Mouse (Mus musculus): ENCODE measurements around the gene Bicdl2.

Bicdl2 gene

DNA sequence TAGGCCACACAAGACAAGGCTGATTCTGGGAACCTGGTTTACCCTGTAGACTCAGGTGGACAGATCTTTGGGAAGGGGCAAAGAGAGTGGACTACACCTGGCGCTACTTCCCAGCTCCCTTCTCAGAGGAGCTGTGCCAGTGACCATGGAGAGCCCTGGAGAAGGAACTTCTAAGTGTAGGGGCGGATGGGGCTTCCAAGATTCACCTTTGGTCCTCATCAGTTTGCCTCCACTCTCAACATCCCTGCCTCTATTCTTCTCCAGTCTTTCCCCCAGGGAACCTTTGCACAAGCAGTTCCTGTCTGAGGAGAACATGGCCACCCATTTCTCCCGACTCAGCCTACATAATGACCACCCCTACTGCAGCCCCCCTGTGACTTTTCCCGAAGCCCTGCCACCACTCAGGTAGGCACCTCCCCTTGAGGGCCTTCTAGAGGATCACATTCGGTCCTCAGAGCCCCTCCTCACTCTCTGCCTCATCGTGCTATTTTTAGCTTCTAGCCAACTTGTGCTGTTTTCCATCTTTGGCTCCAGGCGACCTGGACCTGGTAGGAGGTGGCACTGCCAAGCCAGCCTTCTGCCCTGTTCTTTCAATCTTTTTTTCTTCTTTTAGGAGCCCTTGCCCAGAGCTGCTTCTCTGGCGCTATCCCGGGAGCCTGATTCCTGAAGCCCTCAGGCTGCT is 14.1 kb downstream of the Bicdl2 start:
- DNase-seq (ENCODE audit: low spot score) = no peak

DNA sequence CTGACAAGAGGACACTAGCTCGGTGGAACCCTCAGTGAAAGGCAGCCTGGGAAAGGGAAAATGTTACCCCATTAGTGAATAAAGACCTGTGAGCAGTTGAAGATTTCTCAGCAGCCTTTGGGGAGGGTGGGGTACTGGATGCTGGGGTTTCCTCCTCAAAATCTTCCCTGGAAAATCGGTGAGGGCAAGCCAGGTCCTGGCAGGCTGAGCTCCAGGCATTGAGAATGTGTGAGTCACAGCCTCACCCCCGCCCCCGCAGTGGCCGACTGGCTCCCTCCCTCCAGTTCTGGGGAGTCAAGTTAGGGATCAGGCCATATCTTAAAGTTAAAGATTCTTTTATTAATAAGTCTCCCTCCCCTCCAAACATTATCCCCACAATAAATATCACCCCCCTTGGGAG is 14.8 kb downstream of the Bicdl2 start:
- peak; percentile 71 for DNase-seq (ENCODE audit: low spot score)

- DNase-seq (ENCODE audit: low spot score) = peak; percentile 75
These were observed 15.4 kb downstream of the Bicdl2 start for GRCm38 (mm10) chr17:23675564-23676281.

- peak; percentile 80 for DNase-seq (ENCODE audit: low spot score)
These were observed 16.2 kb downstream of the Bicdl2 start for GRCm38 (mm10) chr17:23676473-23677031.

DNA sequence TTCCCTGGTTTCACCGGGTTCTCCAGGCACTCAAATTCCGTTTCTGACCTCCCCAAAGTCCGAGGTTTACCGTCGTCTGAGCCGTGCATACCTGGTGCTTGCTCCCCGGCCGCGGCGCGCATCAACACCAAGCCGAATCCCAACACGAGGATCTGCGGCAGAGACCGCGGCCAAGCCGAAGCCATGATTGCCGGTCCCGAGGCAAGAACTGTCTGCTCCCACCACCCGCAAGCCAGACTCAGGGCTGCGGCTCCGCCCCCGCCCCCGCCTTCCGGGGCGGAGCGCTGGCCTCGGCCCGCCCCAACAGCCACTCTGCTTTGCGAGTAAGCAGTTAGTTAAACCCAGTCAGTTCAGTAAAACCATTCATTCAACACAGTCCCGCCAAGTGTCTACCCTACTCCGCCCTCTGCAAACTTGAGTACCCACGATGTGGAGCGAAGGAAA is 17.0 kb downstream of the Bicdl2 start, which contains the start of gene Tnfrsf12a:
TSS of gene Tnfrsf12a (minus strand) at position 233 of the 444 bp plus-strand sequence.
- peak; percentile 82 for DNase-seq (ENCODE audit: low spot score)

GRCm38 (mm10) chr17:23679127-23679835 is 19.0 kb downstream of the Bicdl2 start, which contains the start of gene Cldn6:
TSS of gene Cldn6 (plus strand) at chr17:23679249.
- no peak for DNase-seq (ENCODE audit: low spot score)

DNA sequence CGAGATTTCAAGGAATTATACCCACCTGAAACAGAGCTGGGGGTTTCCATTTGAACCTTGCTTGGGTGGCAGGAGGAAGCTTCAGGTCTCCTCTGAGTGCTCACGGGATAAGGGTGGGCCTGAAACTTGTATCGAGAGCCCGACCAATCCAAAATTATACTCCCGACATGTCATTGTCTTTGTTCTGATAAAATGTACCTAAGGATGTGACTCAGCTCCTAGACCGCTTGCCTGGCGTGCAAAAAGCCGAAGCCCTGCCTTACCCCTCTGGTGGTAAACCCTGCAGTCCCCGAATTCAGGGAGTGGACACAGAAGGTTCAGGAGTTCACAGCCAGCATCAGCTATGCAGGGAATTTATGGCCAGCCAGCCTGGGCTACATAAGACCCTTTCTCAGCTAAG is 20.0 kb downstream of the Bicdl2 start:
- no peak for DNase-seq (ENCODE audit: low spot score)

GRCm38 (mm10) chr17:23681086-23681485 is 20.8 kb downstream of the Bicdl2 start:
- no peak for DNase-seq (ENCODE audit: low spot score)

DNA sequence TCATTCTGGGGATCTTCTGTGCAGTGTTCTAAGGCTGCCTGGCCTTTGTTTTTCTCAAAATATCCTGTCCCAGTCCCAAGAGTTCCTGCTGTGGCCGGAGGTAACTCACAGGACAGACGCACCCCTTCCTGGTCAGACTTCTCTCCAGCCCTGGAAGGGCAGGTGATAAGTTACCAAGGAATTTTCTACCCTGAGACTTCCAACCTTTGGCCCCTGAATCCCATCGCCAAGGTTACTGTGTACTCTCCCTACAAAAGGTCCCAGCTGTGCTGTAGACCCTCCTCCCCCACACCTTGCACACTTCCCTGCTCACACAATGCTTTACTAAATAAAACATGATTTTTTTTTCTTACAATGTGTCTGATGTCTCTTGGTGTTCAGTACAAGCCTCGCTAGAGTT is 21.8 kb downstream of the Bicdl2 start:
- DNase-seq (ENCODE audit: low spot score) = no peak

GRCm38 (mm10) chr17:23682530-23682929 is 22.2 kb downstream of the Bicdl2 start:
- DNase-seq (ENCODE audit: low spot score) = no peak

DNA sequence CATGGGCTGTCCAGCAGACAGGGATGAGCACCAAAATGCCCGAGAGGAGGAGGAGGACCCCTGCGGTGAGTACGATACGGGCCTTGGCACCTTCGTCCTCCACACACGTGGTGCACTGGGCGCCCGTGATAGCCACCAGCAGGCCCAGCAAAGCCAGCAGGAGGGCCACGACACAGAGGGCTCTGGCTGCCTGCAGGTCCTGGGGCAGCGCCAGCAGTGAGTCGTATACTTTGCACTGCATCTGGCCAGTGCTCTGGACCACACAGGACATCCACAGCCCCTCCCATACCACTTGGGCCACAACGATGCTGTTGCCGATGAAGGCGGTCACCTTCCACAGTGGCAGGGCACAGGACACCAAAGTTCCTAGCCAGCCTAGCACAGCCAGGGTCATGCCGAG is 22.9 kb downstream of the Bicdl2 start:
- DNase-seq (ENCODE audit: low spot score) = no peak

GRCm38 (mm10) chr17:23683856-23684672 is 23.8 kb downstream of the Bicdl2 start, which contains the start of gene Cldn9:
TSS of gene Cldn9 (minus strand) at chr17:23684026.
- DNase-seq (ENCODE audit: low spot score) = no peak

GRCm38 (mm10) chr17:23694491-23694890 is 34.2 kb downstream of the Bicdl2 start:
- DNase-seq (ENCODE audit: low spot score) = no peak

DNA sequence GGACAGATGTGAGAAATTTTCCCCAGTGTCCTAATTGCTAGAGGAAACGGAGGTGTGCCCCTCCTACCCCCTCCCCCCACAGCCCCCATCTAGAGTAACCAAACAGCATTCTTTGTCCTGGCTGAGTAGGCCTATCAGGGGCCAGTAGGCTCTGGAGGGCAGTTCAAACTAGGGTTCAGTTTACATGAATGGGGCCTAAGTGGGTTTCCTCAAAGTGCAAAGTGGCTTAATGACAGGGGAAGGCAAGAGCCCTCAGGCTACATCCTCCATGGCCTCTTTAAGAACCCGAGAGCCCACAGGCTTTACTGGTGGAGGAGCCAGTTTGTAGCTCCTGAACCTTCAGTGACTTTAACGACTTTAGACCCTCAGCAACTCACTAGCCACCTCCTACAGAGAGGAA is 35.5 kb downstream of the Bicdl2 start:
- DNase-seq (ENCODE audit: low spot score) = no peak

GRCm38 (mm10) chr17:23699131-23700077 is 39.1 kb downstream of the Bicdl2 start:
- peak; percentile 33 for DNase-seq (ENCODE audit: low spot score)

DNA sequence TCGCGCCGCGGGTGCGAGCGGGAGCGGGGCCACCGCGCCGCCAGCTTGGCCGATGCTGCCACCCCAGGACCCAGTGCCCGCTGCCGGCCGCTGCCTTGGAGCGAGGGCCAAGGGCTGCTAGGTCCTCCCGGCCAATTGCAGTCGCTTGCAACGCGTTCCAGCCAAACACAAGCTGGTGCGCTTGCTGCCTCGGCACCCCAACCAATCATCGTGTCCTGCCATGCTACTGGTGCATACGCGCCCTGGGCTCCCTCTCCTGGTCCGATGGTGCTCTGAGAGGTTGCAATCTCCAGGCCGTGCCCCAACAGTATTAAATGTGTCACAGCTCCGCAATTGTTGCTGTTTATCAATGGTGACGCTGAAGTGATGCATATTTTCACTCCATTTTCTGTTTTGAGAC is 39.8 kb downstream of the Bicdl2 start:
- DNase-seq (ENCODE audit: low spot score) = peak; percentile 82

DNA sequence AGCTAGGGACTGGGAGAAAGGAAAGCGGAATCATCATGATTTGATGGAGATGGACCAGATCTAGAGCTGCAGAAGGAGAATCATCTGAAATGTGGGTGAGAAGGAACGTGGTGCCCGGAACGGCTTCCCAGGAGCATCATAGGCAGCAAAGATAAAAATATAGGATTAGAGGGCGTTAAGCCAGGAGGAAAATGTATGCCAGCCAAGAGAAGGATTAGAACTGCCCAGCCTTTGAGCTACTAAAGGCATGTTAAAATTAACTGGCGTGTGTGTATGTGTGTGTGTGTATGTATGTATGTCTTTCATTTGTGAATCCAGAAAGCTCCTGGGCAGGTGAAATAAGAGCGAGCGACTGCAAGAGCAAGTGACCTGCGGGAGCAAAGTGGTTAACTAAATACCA is 43.0 kb downstream of the Bicdl2 start:
- no peak for DNase-seq (ENCODE audit: low spot score)

DNA sequence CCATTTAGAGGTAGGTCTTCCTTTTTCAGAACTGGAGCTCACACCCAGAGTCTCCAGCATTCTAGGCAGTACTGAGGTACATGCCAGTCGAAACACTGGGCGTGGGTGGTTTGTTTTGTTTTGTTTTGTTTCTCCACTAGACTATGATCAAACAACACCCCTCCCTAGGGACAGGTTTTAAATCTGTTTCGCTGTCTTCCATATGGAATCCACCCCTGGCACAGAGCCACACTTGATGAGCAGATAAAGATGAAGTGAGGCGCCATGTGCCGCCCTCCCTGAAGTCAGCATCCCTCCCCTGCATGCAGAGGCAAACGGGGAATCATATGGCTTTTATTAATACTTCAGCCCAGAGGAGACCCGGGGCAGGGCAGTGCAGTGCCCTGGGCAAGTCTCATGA is 44.4 kb downstream of the Bicdl2 start:
- DNase-seq (ENCODE audit: low spot score) = no peak

DNA sequence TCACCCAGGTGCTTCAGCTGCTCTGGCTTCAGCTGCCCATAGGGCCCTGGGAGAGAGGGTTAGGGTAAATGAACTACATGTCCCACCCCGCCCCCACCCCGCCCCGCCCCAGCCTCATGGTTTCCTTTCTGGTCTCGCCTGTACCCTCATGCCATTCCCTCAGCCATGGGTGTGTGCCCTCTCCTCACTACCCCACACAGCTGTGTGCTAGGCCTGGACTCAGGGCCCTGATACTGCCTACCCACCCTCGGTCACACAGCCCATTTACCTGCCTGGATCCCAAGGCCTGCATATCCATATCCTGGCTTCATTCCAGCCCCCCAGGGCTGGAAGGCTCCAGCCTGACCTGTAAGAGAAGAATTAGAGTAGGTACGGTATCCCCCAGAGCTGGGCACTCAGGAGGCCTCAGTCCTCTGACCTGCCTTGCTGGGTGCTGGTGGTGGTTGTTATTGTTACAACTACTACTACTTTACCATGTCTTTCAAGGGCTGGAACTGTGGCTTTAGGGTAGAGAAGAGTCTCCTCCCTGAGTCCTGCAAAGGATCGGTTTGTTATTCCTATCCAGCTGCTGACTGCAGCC is 45.3 kb downstream of the Bicdl2 start:
- no peak for DNase-seq (ENCODE audit: low spot score)

GRCm38 (mm10) chr17:23706212-23706611 is 45.9 kb downstream of the Bicdl2 start:
- peak; percentile 78 for DNase-seq (ENCODE audit: low spot score)
